Mouse (Mus musculus) mouse embryonic stem cell (cell line): ENCODE results near the gene 2610301B20Rik.

Source experiments
- in situ Hi-C, 2 experiments: fragments of 300-500 bp; cut with MboI; formaldehyde crosslinking; loops; 1 replicate in 1 of 2; 3 replicates in 1 of 2; pipeline ENCODE4 v1.14.3; 2019 to 2020; ENCODE audit warnings: low sequenced_read_pairs in 2 of 2, low pct_unique_long_range_greater_than_20kb in 1 of 2, mixed read lengths in 1 of 2; ENCODE audit not compliant: unreplicated experiment in 1 of 2

2610301B20Rik gene

DNA sequence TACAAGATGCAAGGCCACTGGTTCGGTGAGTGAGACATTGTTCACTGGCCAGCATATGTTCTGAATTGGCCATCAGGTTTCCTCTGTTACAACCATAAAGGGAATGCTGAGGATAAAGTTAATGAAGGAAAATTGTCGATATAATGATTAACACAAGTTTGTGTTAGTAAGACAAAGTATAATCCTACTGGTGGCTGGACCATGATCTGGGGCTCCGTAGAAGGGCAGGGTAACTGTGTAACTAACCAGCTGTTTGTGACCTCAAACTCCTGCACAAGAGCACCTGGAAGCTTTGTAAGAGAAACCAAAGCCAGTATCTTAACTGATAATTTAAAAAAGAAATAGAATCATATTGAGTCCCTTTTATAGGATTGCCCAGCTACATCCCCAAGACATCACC lies 55.4 kb downstream of the 2610301B20Rik start:
- in situ Hi-C loops = loop anchor here in 1 of 2 experiments (10.0 kb wide), 1 partner anchor 85 kb away; no protein-coding TSS in a partner anchor

DNA sequence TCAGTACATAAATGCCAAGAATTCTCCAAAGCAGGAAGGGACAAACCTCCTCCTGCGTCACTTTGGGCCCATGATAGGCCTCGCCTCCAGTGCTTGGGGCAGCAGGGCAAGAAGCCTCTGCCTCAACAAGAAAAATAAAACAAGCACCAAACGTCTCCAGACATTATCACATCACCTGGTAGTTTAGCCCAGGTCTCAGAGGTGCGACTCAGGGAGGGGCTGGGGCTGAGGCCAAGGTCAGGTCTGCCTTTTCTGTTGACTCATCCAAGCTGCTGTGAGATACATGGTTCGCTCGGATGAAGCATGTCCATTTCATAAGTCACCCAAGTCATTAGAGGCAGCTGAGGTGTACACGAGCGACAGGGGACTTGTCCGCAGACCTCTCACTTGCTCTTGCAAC lies 56.7 kb downstream of the 2610301B20Rik start:
- in situ Hi-C loops = loop anchor here in 1 of 2 experiments (10.0 kb wide), 1 partner anchor 84 kb away; no protein-coding TSS in a partner anchor

DNA sequence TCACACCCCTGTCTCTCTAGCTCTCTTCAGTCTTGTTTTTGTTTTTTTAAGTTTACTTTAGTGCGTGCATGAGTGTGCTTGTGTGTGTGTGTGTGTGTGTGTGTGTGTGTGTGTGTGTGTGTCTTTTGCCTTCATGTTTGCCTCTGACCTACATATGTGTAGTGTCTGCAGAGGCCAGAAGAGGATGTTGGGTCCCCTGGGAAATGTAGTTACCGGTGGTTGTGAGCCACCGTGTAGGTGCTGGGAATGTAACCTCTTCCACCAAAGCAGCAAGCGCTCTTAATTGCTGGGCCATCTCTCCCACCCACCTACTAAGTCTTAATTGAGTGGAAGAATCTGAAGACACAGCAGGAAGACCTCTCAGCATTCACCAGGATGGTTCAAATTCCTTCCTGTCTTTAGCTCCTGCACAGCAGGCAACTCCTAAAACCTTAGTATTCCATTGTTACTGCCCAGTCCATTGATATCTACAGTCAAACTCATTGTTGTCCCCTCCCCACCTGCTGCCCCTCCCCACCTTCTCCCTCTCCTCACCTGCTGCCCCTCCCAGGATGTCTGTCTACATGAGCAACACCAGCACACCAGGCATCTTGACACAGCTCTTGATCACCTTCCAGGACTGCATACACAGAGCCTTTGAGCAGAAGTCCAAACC lies 57.9 kb downstream of the 2610301B20Rik start:
- in situ Hi-C loops = loop anchor here in 1 of 2 experiments (10.0 kb wide), 1 partner anchor 83 kb away; no protein-coding TSS in a partner anchor

DNA sequence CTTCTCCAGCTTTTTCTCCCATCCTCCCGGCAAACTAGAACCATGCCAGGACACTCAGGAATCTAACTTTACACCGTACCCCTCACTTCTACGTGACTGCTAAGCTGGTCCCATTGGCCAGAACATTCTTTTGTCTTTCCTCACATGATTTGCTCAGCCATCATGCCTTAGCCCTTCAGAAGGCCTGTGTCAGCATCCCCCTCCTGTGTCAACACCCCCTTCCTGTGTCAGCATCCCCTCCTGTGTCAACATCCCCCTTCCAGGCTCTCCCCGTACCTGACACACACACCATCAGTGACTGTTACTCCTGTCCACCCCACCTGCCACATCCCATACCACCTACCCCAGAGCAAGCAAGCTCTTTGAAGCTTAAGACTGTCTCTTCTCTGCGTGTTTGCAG lies 58.5 kb downstream of the 2610301B20Rik start:
- in situ Hi-C loops = loop anchor here in 1 of 2 experiments (10.0 kb wide), 1 partner anchor 82 kb away; no protein-coding TSS in a partner anchor

DNA sequence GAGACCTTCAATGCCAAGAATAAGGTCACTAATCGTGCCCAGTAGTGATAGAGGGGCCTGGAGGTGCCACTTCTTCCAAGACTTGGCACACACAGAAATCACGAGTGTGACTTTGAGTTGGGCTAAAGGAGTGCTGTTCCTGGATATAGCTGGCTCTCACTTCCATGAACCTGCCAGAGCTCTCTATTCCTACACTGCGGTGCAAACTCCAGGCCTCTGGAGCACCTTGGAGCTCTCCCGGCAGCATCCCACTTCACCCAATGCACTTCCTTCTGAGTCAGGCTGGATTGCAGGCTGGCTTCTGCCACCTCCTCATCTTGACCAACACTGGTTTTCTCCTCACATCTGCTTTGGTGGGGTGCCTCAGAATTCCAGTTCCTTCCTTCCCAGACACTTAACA lies 62.5 kb downstream of the 2610301B20Rik start:
- in situ Hi-C loops = loop anchor here in 1 of 2 experiments (10.0 kb wide), 1 partner anchor 78 kb away; no protein-coding TSS in a partner anchor
